Mouse (Mus musculus) myocyte (in vitro differentiated cells): ENCODE measurements around the gene Gm17571. TPM values are rescaled to one million over a fixed set of nuclear protein-coding genes. Genes with fewer than 3 reads are reported as not detected.

Experiments
- H3K27me3 ChIP-seq: one replicate; pipeline ENCODE4 v1.6.1; 2011; ENCODE audit not compliant: control insufficient read depth, insufficient read depth, insufficient read length
- H3K36me3 ChIP-seq: one replicate; pipeline ENCODE4 v1.6.1; 2011; ENCODE audit not compliant: control insufficient read depth, insufficient read depth
- H3K4me2 ChIP-seq: one replicate; pipeline ENCODE4 v1.6.1; 2011; ENCODE audit warnings: low read depth, control low read depth
- H3K4me3 ChIP-seq: one replicate; pipeline ENCODE4 v1.5.1; 2011; ENCODE audit warnings: mild to moderate bottlenecking, control low read depth, moderate library complexity
- H3K79me2 ChIP-seq: one replicate; pipeline ENCODE4 v1.6.1; 2011; ENCODE audit not compliant: control insufficient read depth, insufficient read depth
- H3ac ChIP-seq: one replicate; pipeline ENCODE4 v1.6.1; 2011; ENCODE audit not compliant: control insufficient read depth, insufficient read length
- CEBPB ChIP-seq: IDR thresholded peaks from 2 replicates; pipeline ENCODE4 v1.6.1; 2011; ENCODE audit warnings: mild to moderate bottlenecking, moderate library complexity; ENCODE audit not compliant: poor library complexity, insufficient read depth, severe bottlenecking
- E2F4 ChIP-seq: IDR thresholded peaks from one replicate; pipeline ENCODE4 v1.6.1; 2011; ENCODE audit warnings: mild to moderate bottlenecking, control low read depth, moderate library complexity; ENCODE audit not compliant: insufficient read depth
- MAX ChIP-seq: IDR thresholded peaks from one replicate; pipeline ENCODE4 v1.6.1; 2011; ENCODE audit warnings: low read depth, mild to moderate bottlenecking, control low read depth
- MYOD1 ChIP-seq, 3 experiments: IDR thresholded peaks; one replicate each; pipeline ENCODE4 v1.6.1; 2011; ENCODE audit warnings: control low read depth in 2 of 3, low read depth in 2 of 3, mild to moderate bottlenecking in 2 of 3, moderate library complexity in 1 of 3; ENCODE audit not compliant: insufficient read length in 2 of 3, control insufficient read depth in 1 of 3
- MYOG ChIP-seq, 3 experiments: IDR thresholded peaks; one replicate each; pipeline ENCODE4 v1.6.1; 2011; ENCODE audit warnings: control low read depth in 2 of 3, low read depth in 2 of 3, mild to moderate bottlenecking in 2 of 3; ENCODE audit not compliant: insufficient read length in 2 of 3, control insufficient read depth in 1 of 3, insufficient read depth in 1 of 3
- POLR2A ChIP-seq: IDR thresholded peaks from one replicate; pipeline ENCODE4 v1.6.1; 2011; ENCODE audit warnings: low read depth, mild to moderate bottlenecking, control low read depth, moderate library complexity; ENCODE audit not compliant: insufficient read length
- POLR2AphosphoS2 ChIP-seq: IDR thresholded peaks from one replicate; pipeline ENCODE4 v1.6.1; 2011; ENCODE audit warnings: low read depth, control low read depth; ENCODE audit not compliant: insufficient read length
- REST ChIP-seq: IDR thresholded peaks from one replicate; pipeline ENCODE4 v1.6.1; 2011; ENCODE audit warnings: mild to moderate bottlenecking, control low read depth, moderate library complexity; ENCODE audit not compliant: insufficient read depth, insufficient read length
- SRF ChIP-seq: IDR thresholded peaks from one replicate; pipeline ENCODE4 v1.6.1; 2011; ENCODE audit warnings: low read depth; ENCODE audit not compliant: control insufficient read depth, insufficient read length
- TCF12 ChIP-seq: IDR thresholded peaks from one replicate; pipeline ENCODE4 v1.6.1; 2011; ENCODE audit warnings: mild to moderate bottlenecking, control low read depth; ENCODE audit not compliant: poor library complexity, insufficient read depth, severe bottlenecking
- TCF3 ChIP-seq: IDR thresholded peaks from one replicate; pipeline ENCODE4 v1.6.1; 2011; ENCODE audit warnings: low read depth, control low read depth; ENCODE audit not compliant: insufficient read length
- USF1 ChIP-seq: IDR thresholded peaks from one replicate; pipeline ENCODE4 v1.6.1; 2011; ENCODE audit warnings: low read depth, mild to moderate bottlenecking, control low read depth, moderate library complexity
- polyA plus RNA-seq: library from polyadenylated mRNA; unstranded; fragments of >200 nt; fragmentation: generic; extraction: Trizol; gene quantifications from one replicate; pipeline ENCODE4 v1.2.1, GENCODE M21; 2012; ENCODE audit warnings: missing spikeins

The Gm17571 gene
- polyA plus RNA-seq, 1 experiment, result not detected

GRCm38 (mm10) chr9:13491107-13491506 is 44.6 kb upstream of the Gm17571 start:
- Histone ChIP-seq H3K27me3 (no peaks in the 10 kb centered on the region), H3K4me2 (peak overlapping the region; percentile 4), H3ac (no peak overlapping the region), H3K36me3 (no peaks in the 10 kb centered on the region), H3K4me3 (no peak overlapping the region), H3K79me2 (no peaks in the 10 kb centered on the region)
- no peak for TF ChIP-seq POLR2AphosphoS2
- TF ChIP-seq USF1, result no peak
- no peak for TF ChIP-seq POLR2A
- TF ChIP-seq MYOG (IDR thresholded peaks at IDR 0.05; ENCODE audit: control insufficient read depth in 1 of 3, insufficient read depth in 1 of 3, insufficient read length in 2 of 3, low read depth in 2 of 3), result no peak
- no peak for TF ChIP-seq E2F4
- TF ChIP-seq CEBPB, result no peak

GRCm38 (mm10) chr9:13485914-13486313 is 39.4 kb upstream of the Gm17571 start:
- no peaks in the 10 kb centered on the region for H3K27me3 ChIP-seq
- no peaks in the 10 kb centered on the region for H3K79me2 ChIP-seq
- H3K36me3 ChIP-seq, result no peaks in the 10 kb centered on the region
- H3ac ChIP-seq, result no peak overlapping the region
- H3K4me3 ChIP-seq, result no peak overlapping the region
- TF ChIP-seq MYOG (IDR thresholded peaks at IDR 0.05; ENCODE audit: control insufficient read depth in 1 of 3, insufficient read depth in 1 of 3, insufficient read length in 2 of 3, low read depth in 2 of 3) (no peak), POLR2A (no peak), MYOD1 (IDR thresholded peaks at IDR 0.05; ENCODE audit: control insufficient read depth in 1 of 3, insufficient read length in 2 of 3, low read depth in 2 of 3) (no peak), POLR2AphosphoS2 (no peak), TCF3 (no peak), MAX (no peak), SRF (no peak), REST (no peak), CEBPB (no peak), TCF12 (no peak), USF1 (no peak), E2F4 (no peak)
- H3K4me2 ChIP-seq, result no peak overlapping the region

GRCm38 (mm10) chr9:13484267-13485240 is 38.0 kb upstream of the Gm17571 start:
- no peak for TF ChIP-seq CEBPB
- no peak for TF ChIP-seq MYOD1 (IDR thresholded peaks at IDR 0.05; ENCODE audit: control insufficient read depth in 1 of 3, insufficient read length in 2 of 3, low read depth in 2 of 3)
- no peak for TF ChIP-seq TCF12
- no peak for TF ChIP-seq POLR2AphosphoS2
- H3K4me2 ChIP-seq, result no peak overlapping the region

GRCm38 (mm10) chr9:13483199-13484068 is 36.9 kb upstream of the Gm17571 start:
- H3ac ChIP-seq, result no peak overlapping the region
- H3K27me3 ChIP-seq, result no peaks in the 10 kb centered on the region
- H3K4me2 ChIP-seq, result no peak overlapping the region

More at GRCm38 (mm10) chr9:13484267-13485240, 38.0 kb upstream of the Gm17571 start:
- Histone ChIP-seq H3K79me2 (no peaks in the 10 kb centered on the region), H3K27me3 (no peaks in the 10 kb centered on the region), H3ac (no peak overlapping the region), H3K4me3 (no peak overlapping the region), H3K36me3 (no peaks in the 10 kb centered on the region)

More at GRCm38 (mm10) chr9:13483199-13484068, 36.9 kb upstream of the Gm17571 start:
- Histone ChIP-seq H3K36me3 (no peaks in the 10 kb centered on the region), H3K4me3 (no peak overlapping the region), H3K79me2 (no peaks in the 10 kb centered on the region)
- TF ChIP-seq MAX (no peak), TCF3 (no peak), SRF (no peak), POLR2AphosphoS2 (no peak), POLR2A (no peak), MYOG (IDR thresholded peaks at IDR 0.05; ENCODE audit: control insufficient read depth in 1 of 3, insufficient read depth in 1 of 3, insufficient read length in 2 of 3, low read depth in 2 of 3) (no peak), USF1 (no peak), REST (no peak), TCF12 (no peak), CEBPB (no peak), E2F4 (no peak), MYOD1 (IDR thresholded peaks at IDR 0.05; ENCODE audit: control insufficient read depth in 1 of 3, insufficient read length in 2 of 3, low read depth in 2 of 3) (no peak)
